Mouse (Mus musculus) right cerebral cortex, postnatal 4 days (tissue): ENCODE results near the gene Gng4.
A peak's percentile ranks its signal among the peaks of the same experiment; 100 is the strongest.
"Not testable (repeated sequence)": the region's sequence is repeated elsewhere in the genome, so short reads cannot be mapped to it uniquely, and the experiment has no call there.

ENCODE experiments used
- DNase-seq: peaks from one replicate; pipeline ENCODE4 v3.0.0-alpha.2; 2022

Gng4 gene

DNA sequence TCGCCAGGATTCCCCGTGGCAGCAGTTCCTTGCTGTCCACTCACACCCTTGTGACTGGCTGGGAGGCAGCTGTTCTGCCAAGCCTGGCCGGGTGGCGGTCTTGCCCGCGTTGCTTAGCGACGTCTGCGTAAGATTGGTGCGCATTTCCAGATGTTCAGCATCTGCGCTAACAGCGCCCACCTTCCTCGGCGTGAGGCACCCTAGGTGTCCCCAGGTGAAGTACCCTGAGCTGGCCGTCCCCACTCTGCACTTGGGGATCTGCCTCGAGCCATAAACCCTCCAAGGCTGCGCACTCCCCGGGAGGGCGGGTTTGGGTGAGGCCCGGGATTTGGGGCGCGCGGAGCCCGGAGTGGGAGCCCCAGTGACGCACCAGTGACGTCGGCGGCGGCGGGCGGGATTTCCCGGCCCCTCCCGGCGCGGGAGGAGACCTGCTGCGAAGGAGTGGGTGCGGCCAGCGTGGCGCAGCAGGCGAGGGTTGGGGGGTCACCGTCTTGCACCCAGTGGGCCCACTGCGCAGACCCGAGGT, at the start of gene Gng4:
Gene Gng4 (plus strand): TSS at position 166 of the 526 bp plus-strand sequence.
- peak; percentile 77 for DNase-seq

DNA sequence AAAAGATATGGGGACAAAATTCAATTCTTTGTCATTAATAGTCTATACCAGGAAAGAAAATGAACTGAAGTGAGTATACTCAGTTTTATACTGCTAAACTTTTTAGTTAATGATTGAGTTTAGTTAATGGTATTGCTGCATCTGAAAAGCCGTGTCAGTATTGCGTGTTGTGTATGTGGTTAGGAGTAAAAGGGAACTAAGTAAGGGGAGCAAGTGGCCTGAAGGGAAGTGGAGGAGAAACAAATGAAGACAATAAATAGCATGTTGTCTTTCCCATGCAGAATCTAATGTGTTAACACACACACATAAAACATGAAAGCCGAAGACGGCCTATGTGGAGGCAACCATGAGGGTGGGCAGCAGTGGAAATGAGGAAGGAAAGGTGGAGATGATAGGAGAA, 44.6 kb upstream of the Gng4 start:
- no peak for DNase-seq

DNA sequence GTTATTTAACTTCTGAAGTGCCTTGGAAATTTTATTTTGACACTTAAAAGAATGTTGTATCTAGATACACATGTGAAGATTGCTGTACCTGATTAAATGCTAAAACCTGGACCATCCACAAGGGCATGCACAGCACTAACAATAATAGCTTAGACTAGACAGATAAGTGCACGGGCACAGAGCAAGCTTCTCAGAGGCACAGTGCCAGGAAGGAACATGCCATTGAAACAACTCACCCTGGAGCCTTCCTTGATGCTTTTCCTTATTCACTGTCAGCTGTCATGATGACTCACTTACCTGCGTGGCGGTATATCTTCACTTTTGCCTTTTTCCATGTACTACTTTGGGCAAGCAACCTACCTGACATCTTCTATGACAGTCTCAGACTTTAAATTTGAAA, 37.9 kb upstream of the Gng4 start:
- no peak for DNase-seq

GRCm38 (mm10) chr13:13775778-13776494, 7.9 kb upstream of the Gng4 start:
- DNase-seq, result peak; percentile 29

DNA sequence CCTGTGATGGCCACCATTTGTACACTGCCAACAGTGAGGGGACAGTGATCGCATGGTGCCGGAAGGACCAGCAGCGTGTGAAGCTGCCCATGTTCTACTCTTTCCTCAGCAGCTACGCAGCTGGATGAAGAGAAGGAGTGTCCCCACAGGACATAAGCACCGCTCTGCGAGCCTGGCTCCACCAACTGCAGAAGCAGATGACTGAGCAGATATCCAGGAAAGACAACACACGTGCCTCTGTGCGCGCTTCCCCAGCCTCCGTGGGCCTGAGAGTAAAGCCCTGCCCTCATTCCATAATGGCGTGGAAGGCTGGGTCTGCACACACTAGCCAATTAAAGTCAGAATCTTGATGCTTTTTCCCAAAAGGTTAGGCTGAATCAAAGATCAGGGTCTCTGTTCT, 6.8 kb upstream of the Gng4 start:
- no peak for DNase-seq

DNA sequence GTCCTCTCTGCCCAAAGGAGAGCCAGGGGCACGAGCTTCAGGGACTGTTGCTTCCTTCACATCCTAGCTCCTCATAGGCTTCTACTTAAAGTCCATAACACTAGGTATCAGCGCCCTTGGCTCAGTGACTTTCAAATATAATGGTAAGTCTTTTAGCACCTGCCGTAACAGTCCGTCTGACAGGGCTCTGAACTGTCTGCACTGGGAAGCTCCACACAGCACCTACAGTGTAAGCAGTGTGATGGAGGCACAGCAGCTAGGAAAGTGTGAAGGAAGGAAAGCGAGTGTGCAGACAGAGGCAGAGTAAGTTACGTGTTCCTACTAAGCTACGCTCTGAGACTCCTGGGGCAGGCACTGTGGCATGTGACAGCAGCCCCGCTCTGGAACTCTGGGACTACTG, 6.2 kb upstream of the Gng4 start:
- no peak for DNase-seq

DNA sequence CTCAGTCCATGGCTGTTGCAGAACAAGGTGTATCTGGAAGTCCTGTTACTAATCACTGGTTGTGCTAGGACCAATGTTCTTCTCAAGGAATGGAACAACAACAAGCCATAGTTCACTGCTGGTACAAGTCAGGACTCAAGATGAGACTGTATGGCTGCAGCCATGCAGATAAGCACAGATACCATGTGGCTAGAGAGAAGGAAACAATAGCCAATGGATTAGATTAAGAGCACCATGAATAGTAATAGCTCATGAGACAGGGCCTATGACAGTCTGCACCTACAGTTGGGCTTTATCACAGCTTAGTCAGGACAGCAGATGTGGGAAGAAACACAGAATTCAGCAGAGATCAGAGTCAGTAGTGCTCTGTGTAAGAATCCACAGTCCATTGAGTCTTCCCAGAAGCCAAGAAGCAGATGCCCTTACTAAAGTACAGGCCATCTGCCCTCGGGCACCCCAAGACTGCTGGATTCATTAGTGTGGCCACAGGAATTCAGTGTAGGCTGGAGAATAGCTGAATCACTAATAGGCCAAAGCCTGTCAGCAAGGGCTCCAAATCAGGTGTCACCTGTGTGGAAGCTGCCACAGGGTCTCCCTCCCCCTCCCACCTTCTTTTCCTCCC, 4.9 kb upstream of the Gng4 start:
- no peak for DNase-seq

GRCm38 (mm10) chr13:13780271-13780670, 3.6 kb upstream of the Gng4 start:
- no peak for DNase-seq

DNA sequence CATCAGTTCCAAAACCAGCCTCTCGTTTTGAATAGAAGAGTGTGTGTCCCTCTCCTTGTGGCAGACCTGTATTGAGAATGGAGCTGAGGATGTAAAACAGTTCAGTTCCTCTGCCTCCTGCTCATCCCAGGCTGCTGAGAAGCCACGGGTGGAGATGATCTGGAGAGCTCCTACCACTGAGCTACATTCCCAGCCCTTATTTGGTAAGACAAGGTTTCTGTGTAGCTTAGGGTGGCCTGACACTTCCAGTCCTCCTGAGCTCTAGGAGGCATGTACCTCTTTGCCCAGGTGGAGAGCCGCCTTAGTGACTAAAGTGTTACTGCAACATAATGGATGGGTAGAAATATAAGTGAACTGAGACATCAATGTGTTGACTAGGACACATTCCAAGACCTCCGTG, 2.8 kb upstream of the Gng4 start:
- no peak for DNase-seq

GRCm38 (mm10) chr13:13783296-13783695, 563 bp upstream of the Gng4 start:
- DNase-seq, result no peak

DNA sequence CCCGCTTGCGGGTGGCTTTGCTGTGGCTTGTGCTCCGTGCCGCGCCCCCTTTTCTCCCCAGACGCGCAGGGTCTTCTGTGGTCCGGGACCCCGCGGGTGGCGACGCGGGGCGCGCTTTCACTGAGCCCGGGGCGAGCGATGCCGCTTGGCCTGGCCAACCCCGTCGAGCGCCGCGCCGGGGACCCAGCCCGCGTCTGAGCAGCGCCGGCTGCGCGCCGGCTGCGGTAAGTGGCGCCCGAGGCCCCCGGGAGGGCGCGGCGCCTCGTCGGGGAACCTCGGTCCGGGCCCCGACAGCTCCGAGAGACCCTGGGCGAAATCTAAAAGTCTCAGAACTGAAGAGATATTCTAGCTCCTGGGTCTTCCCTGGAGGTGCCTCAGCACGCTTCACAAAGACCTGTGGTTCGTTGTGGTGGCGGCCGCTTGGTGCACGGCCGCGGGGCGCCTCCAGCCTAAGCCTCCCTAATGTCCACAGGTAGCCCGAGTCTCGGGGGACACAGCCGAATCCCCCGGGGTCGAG, 619 bp downstream of the Gng4 start:
- no peak for DNase-seq

DNA sequence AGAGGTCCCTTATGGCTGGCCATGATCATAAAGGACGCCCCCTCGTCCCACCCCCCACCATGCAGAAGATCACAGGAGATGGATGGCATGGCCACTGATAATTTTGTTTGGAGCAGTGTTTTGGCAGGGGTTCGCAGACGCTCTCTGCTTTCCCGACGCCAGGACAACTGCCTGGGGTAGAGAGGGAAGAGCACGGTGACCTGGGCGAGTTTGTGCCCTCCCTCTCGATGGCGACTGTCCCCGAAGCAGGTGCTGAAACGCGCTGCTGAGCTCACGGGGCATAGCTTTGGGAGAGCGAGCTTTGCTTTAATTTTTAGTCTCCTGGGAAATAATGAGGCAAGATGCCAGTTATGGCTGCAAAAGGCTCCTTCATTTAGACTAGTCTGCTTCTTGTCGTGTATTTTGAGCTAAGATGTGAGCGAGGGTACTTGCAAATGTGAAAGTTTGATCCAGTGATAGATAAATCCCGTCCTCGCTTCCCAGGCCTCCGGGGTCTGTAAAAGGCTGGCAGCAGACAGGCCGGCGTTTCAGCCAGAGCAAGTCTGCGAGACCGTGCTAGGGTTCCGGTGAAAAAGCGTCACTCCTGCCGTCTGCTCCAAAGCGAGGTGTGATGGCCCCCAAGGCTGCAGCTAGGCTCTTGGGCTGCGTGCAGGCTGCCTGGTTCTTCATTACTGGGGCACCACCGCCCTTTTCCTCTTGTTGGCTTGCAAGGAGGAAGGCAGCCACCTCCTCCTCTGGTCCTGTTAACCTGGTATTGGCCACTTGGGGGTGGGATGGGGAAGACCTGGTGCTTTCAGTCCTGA, 1.3 kb downstream of the Gng4 start:
- DNase-seq, result peak; percentile 24

DNA sequence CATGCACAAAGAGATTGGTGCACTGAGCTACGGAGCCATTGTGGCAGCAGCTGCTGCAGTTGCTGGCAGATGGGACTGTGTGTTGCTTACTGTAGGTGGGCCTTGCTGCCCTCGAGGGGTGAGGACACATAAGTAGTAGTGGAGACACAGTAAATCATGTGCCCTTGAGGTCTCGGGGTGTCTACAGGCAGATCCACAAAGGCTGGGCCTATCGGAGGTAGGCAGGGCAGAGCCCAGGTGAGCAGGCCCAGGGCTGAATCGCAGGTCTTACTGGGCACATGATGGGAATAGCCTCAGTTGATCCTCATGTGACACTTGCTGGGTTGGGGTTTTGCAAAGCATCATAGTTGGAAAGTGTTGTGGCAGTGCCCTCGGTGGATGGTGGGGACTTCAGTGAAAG, 3.1 kb downstream of the Gng4 start:
- DNase-seq, result no peak

DNA sequence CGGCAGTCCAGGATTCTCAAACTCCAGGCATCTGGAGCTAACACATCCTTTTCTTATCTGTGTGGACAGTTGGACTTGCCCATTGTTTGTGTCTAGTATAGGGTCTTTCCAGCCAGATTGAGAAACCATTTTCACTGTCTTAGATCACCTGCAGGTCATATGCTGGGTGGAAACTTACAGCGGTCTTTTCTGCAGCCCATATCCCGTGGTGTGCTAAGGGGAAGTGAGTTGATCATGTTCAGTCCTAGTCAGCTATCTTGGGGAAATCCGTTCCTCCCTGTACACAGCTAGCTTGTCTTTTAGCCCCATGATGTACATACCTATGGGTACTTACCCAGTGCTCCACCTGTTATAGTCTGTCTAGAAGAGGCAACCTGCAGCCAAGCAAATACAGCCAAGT, 4.2 kb downstream of the Gng4 start:
- DNase-seq, result no peak

- DNase-seq, result no peak
Observed at GRCm38 (mm10) chr13:13791981-13792380, 8.1 kb downstream of the Gng4 start.

GRCm38 (mm10) chr13:13795166-13795832, 11.4 kb downstream of the Gng4 start:
- DNase-seq, result no peak

- no peak for DNase-seq
Observed at GRCm38 (mm10) chr13:13796082-13796481, 12.2 kb downstream of the Gng4 start.

- not testable (repeated sequence) for DNase-seq
Observed at GRCm38 (mm10) chr13:13797816-13798215, 14.0 kb downstream of the Gng4 start.

- DNase-seq, result no peak
Observed at GRCm38 (mm10) chr13:13798775-13799174, 14.9 kb downstream of the Gng4 start.

GRCm38 (mm10) chr13:13808337-13809132, 24.7 kb downstream of the Gng4 start:
- DNase-seq, result no peak

GRCm38 (mm10) chr13:13810885-13811284, 27.0 kb downstream of the Gng4 start:
- no peak for DNase-seq

DNA sequence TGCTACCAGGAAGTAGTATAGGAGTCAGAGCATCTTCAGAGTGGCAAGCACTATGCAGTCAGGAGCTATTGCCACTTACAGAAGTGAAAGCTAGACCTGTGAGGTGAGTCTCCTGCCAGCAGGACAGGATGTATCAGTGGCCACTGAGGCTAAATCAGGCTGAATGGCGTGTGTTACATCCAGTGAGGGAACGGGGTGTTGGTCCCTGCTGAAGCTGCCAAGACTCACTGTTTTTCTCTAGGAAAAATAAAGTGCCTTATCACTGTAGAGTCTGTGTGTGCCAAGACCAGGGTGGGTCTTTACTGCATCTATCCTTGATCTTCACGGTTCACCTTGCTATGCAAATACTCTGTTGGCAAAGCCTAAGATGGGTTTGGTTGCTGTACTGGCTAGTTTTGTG, 34.8 kb downstream of the Gng4 start:
- DNase-seq, result no peak
